Mouse (Mus musculus) forebrain, postnatal 0 days (tissue): ENCODE results near the gene Zfyve27. TPM values are rescaled to one million over a fixed set of nuclear protein-coding genes. Genes with fewer than 3 reads are reported as not detected.

ENCODE experiments used
- ATAC-seq: fragments of 200-750 bp; cut with Nextera tagmentation; 2 replicates; pipeline ENCODE4 v1.8.0; 2017; ENCODE audit warnings: mild to moderate bottlenecking, moderate library complexity
- DNase-seq: peaks from one replicate; pipeline ENCODE4 v3.0.0-alpha.2; 2015
- H3K27ac ChIP-seq: fragments of 300-500 bp; sonication (generic); 2 replicates; pipeline ENCODE4 v1.5.1; 2014; ENCODE audit warnings: low read depth, mild to moderate bottlenecking, antibody characterized with exemption, low read length, moderate library complexity, mixed read lengths
- H3K27me3 ChIP-seq: fragments of 300-500 bp; sonication (generic); 2 replicates; pipeline ENCODE4 v1.6.1; 2014; ENCODE audit warnings: mild to moderate bottlenecking, low read length, mixed read lengths; ENCODE audit not compliant: insufficient read depth
- H3K36me3 ChIP-seq: fragments of 300-500 bp; sonication (generic); 2 replicates; pipeline ENCODE4 v1.6.1; 2014; ENCODE audit warnings: mild to moderate bottlenecking, moderate library complexity; ENCODE audit not compliant: insufficient read depth
- H3K4me1 ChIP-seq: fragments of 300-500 bp; sonication (generic); 2 replicates; pipeline ENCODE4 v1.6.1; 2014; ENCODE audit warnings: antibody characterized with exemption; ENCODE audit not compliant: insufficient read depth
- H3K4me2 ChIP-seq: fragments of 300-500 bp; sonication (generic); 2 replicates; pipeline ENCODE4 v1.6.1; 2014; ENCODE audit warnings: low read depth, mild to moderate bottlenecking, moderate library complexity
- H3K4me3 ChIP-seq: fragments of 300-500 bp; sonication (generic); 2 replicates; pipeline ENCODE4 v1.5.1; 2014; ENCODE audit warnings: low read depth, low read length, mixed read lengths
- H3K9ac ChIP-seq: fragments of 300-500 bp; sonication (generic); 2 replicates; pipeline ENCODE4 v1.6.1; 2014; ENCODE audit warnings: mild to moderate bottlenecking
- H3K9me3 ChIP-seq: fragments of 300-500 bp; sonication (generic); 2 replicates; pipeline ENCODE4 v1.6.1; 2016; ENCODE audit warnings: low read length
- CTCF ChIP-seq: sonication (generic); IDR thresholded peaks from 2 replicates; pipeline ENCODE4 v1.5.1; 2016; ENCODE audit warnings: antibody characterized with exemption, control low read depth, low read depth
- WGBS: fragments of 180-500 bp; shearing (Covaris S2); extraction: QIAGEN DNeasy Blood & Tissue Kit; methylation state at CpG from one replicate; pipeline ENCODE4 v1.1.7; 2014; 5-methylcytosine and 5-hydroxymethylcytosine counted together
- polyA plus RNA-seq: library from polyadenylated mRNA; unstranded; fragments of >200 nt; fragmentation: Nextera tagmentation; extraction: Ambion mirVana; gene quantifications from 2 replicates; pipeline ENCODE4 v1.2.1, GENCODE M21; 2015
- total RNA-seq: library from RNA; depleted of rRNA; stranded (reverse); fragments of >200 nt; gene quantifications from 2 replicates; pipeline ENCODE4 v1.2.3, GENCODE M21; 2014

The Zfyve27 gene
- total and polyA plus RNA-seq, 2 experiments from 2014 or later = 44.1 to 94.4 TPM

GRCm38 (mm10) chr19:42177461-42177860, 13.7 kb downstream of the Zfyve27 start:
- H3K36me3 ChIP-seq = peaks cover 30% of the 10 kb centered on the region
- H3K9ac ChIP-seq = no peak overlapping the region
- ATAC-seq (no peak), DNase-seq (no peak)
- TF ChIP-seq CTCF = no peak
- 98% methylated on average over 2 of the region's 2 CpGs for WGBS
- H3K4me2 ChIP-seq = no peak overlapping the region
- no peaks in the 10 kb centered on the region for H3K9me3 ChIP-seq
- no peak overlapping the region for H3K4me3 ChIP-seq
- no peaks in the 10 kb centered on the region for H3K27me3 ChIP-seq
- no peak overlapping the region for H3K27ac ChIP-seq
- H3K4me1 ChIP-seq = no peaks in the 10 kb centered on the region

DNA sequence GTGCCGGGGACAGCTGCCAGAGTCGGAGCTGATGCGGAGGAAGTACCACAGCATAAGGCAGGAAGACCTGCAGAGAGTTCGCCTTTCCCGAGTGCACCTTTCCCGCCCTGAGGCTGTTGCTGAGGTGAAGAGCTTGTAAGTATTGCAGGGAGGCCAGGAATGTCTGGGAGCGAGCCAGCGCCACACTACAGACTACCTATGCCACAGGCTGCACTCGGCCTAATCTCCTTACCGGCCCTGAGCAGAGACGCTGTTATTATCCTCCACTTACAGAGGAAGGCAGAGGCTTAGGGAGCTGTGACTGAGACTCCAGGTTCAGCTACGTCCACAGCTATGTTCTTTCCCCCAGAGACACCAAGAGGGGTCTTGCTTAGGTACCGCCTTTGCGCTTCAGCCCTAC, 15.6 kb downstream of the Zfyve27 start:
- Histone ChIP-seq H3K4me1 (no peaks in the 10 kb centered on the region), H3K27me3 (no peaks in the 10 kb centered on the region), H3K36me3 (peaks cover 47% of the 10 kb centered on the region), H3K9me3 (no peaks in the 10 kb centered on the region), H3K4me2 (no peak overlapping the region), H3K4me3 (no peak overlapping the region), H3K27ac (no peak overlapping the region), H3K9ac (no peak overlapping the region)
- WGBS = 91% methylated on average over 14 of the region's 14 CpGs
- no peak for DNase-seq
- no peak for TF ChIP-seq CTCF
- ATAC-seq = no peak

DNA sequence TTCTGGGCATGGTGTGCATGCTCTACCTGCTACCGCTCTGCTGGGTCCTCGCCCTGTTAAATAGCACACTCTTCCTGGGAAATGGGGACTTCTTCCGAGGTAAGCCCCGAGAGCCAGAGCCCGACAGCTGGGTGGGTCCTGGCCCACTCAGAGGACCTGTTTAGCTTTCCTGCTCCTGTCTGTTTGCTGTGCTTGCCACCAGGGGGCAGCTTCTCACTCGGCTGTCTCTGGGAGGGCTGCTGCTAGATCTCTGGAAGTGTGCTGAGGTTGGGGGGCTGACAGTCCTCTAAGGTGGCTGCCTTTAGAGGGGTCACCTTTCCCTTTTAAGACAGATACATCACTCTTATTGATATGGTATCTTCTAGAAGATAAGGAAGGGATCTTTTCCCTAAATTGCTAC, 18.9 kb downstream of the Zfyve27 start:
- H3K27me3 ChIP-seq = no peaks in the 10 kb centered on the region
- TF ChIP-seq CTCF = peak; percentile 72
- no peaks in the 10 kb centered on the region for H3K9me3 ChIP-seq
- 66% methylated on average over 6 of the region's 6 CpGs for WGBS
- peaks cover 73% of the 10 kb centered on the region for H3K36me3 ChIP-seq
- no peak overlapping the region for H3K4me3 ChIP-seq
- no peak overlapping the region for H3K4me2 ChIP-seq
- no peaks in the 10 kb centered on the region for H3K4me1 ChIP-seq
- no peak overlapping the region for H3K9ac ChIP-seq
- no peak overlapping the region for H3K27ac ChIP-seq
- DNase-seq = no peak
- peak; percentile 38; the same call in 1 of the 2 replicates for ATAC-seq

DNA sequence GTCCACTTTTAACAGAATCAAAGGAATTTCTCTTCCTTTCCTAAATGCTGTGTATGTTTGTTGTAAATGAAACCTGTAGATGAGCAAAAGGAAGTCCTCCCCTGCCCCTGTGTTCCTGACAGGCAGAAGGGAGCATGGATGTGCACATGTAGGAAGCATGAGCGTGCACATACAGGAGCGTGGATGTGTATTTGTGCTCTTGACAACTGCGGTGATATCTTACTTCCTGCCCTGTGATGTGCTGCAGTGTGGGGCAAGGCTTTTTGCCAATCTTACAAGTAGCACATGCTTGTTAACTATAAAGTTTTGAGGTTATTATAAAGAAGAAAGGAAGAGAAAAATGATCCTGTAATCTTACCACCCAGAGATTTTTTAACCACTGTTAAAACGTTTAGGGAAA, 26.0 kb downstream of the Zfyve27 start:
- H3K36me3 ChIP-seq = peaks cover 56% of the 10 kb centered on the region
- no peak for TF ChIP-seq CTCF
- WGBS = 90% methylated on average over 4 of the region's 4 CpGs
- no peak overlapping the region for H3K27ac ChIP-seq
- no peak overlapping the region for H3K4me2 ChIP-seq
- H3K27me3 ChIP-seq = no peaks in the 10 kb centered on the region
- no peak for ATAC-seq
- H3K9me3 ChIP-seq = no peaks in the 10 kb centered on the region
- H3K4me1 ChIP-seq = no peaks in the 10 kb centered on the region
- DNase-seq = no peak
- H3K9ac ChIP-seq = no peak overlapping the region
- no peak overlapping the region for H3K4me3 ChIP-seq

- Histone ChIP-seq H3K9ac (no peak overlapping the region), H3K4me1 (no peaks in the 10 kb centered on the region), H3K27ac (no peak overlapping the region), H3K4me3 (no peak overlapping the region), H3K36me3 (peaks cover 49% of the 10 kb centered on the region), H3K4me2 (no peak overlapping the region), H3K9me3 (no peaks in the 10 kb centered on the region), H3K27me3 (no peaks in the 10 kb centered on the region)
- ATAC-seq (peak; percentile 66; the same call in 1 of the 2 replicates), DNase-seq (peak; percentile 66)
- WGBS = 25% methylated on average over 5 of the region's 5 CpGs
- TF ChIP-seq CTCF = peak; percentile 86
Measured at GRCm38 (mm10) chr19:42190494-42190893, 26.7 kb downstream of the Zfyve27 start.

DNA sequence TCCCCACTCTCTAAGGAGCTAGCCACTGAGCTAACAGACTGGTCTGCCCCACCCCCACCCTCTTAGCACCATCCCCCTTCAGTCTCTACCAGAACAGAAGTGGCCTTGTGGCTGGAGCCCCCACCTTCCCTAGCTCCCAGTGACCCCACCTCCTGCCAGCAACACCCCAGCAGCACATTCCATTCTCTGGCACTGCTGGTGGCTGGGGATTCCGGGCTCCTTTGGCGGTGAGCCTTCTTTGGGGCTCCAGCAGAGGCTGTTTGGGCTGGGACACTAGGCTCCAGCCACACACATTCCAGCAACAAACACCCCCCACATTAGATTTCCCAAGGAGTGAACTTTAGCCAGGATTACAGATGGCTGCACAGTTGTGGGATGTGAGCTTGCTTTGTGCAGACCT, 29.6 kb downstream of the Zfyve27 start:
- Histone ChIP-seq H3K9me3 (no peaks in the 10 kb centered on the region), H3K27me3 (no peaks in the 10 kb centered on the region), H3K4me3 (no peak overlapping the region), H3K9ac (no peak overlapping the region), H3K36me3 (peaks cover 31% of the 10 kb centered on the region), H3K4me2 (no peak overlapping the region), H3K27ac (no peak overlapping the region), H3K4me1 (no peaks in the 10 kb centered on the region)
- 36% methylated on average over 2 of the region's 2 CpGs for WGBS
- no peak for TF ChIP-seq CTCF
- DNase-seq (peak; percentile 25), ATAC-seq (peak; percentile 69)

- Histone ChIP-seq H3K9me3 (no peaks in the 10 kb centered on the region), H3K36me3 (peaks cover 7% of the 10 kb centered on the region), H3K9ac (no peak overlapping the region), H3K4me2 (no peak overlapping the region), H3K27me3 (peaks cover 28% of the 10 kb centered on the region), H3K4me1 (no peaks in the 10 kb centered on the region), H3K4me3 (no peak overlapping the region), H3K27ac (no peak overlapping the region)
- no peak for TF ChIP-seq CTCF
- WGBS = 73% methylated on average over 4 of the region's 4 CpGs
- ATAC-seq = no peak
- DNase-seq = no peak
Measured at GRCm38 (mm10) chr19:42196378-42196777, 32.6 kb downstream of the Zfyve27 start.
